Mouse (Mus musculus) right cerebral cortex, adult 2 months (tissue): ENCODE data around the gene Bricd5.
"Not testable (repeated sequence)": the region's sequence is repeated elsewhere in the genome, so short reads cannot be mapped to it uniquely, and the experiment has no call there.

ENCODE experiments used
- DNase-seq, 2 experiments: peaks; one replicate each; pipeline ENCODE4 v3.0.0; 2021 to 2022; ENCODE audit warnings: low spot score in 2 of 2

Gene Bricd5

GRCm38 (mm10) chr17:24473612-24474275 is at the start of gene Bricd5:
Bricd5 (plus strand) TSS chr17:24473884.
- no peak for DNase-seq

DNA sequence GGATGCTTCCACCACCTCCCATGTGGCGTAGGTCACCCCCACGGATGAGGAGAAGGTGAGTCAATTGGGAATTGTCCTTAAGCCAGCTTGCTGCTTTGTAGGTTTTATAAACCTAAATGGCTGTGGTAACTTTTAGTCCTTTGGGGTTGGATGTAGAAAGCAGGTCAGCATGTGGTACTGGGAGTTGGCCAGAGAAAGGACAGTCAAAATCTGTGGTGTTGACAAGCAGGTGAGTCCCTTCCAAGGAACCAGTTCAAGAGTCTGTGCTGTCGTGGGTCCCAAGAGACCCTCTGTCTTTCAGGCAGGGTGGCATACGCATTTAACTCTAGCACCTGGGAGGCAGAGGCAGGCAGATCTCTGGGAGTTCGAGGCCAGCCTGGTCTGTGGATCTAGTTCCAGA is 49.2 kb upstream of the Bricd5 start:
- DNase-seq: no peak

GRCm38 (mm10) chr17:24425326-24425725 is 48.4 kb upstream of the Bricd5 start:
- DNase-seq: not testable (repeated sequence)

- no peak for DNase-seq
Measured at GRCm38 (mm10) chr17:24425905-24426304, 47.8 kb upstream of the Bricd5 start.

DNA sequence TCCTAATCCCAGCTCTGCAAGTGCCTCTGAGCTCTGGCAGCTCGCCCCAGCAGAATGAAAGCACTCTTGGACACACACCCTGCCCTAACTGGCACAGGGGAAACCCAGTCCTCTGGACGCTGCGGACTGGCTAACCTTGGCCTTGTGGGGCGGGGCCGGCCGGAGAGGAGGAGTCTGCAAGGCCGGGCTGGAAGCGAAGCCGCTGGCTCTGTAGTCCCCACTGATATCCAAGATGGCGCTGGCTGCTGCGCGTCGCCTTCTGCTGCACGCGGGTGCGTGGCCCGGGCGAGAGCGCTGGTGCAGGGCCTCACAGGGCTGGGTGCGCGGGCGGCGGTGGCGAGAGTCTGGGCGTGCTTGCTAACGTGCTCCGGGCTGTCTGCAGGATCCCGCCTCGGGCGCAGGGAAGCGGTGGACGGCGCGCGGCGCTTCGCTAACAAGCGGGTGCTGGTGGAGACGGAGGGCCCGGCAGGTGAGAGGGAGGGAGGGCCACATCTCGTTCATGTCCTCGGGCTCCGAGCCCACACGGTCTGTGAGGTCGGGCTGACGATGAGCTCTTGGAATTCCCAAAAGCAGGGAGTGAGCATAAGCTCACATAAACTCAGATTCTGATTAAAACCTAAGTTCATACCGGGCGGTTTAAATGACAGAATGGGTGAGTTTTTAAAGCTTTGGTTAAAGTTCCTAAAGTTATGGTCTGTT is 47.1 kb upstream of the Bricd5 start, which contains the start of gene Eci1:
Gene Eci1, plus strand, starts transcription at position 171 of the 699 bp plus-strand sequence.
- DNase-seq: peak; percentile 86 to 87

- DNase-seq: no peak
Measured at GRCm38 (mm10) chr17:24427170-24427557, 46.5 kb upstream of the Bricd5 start.

GRCm38 (mm10) chr17:24429201-24429983 is 44.3 kb upstream of the Bricd5 start:
- no peak for DNase-seq

- DNase-seq: peak; percentile 42 to 44
Measured at GRCm38 (mm10) chr17:24437016-24437415, 36.7 kb upstream of the Bricd5 start.

DNA sequence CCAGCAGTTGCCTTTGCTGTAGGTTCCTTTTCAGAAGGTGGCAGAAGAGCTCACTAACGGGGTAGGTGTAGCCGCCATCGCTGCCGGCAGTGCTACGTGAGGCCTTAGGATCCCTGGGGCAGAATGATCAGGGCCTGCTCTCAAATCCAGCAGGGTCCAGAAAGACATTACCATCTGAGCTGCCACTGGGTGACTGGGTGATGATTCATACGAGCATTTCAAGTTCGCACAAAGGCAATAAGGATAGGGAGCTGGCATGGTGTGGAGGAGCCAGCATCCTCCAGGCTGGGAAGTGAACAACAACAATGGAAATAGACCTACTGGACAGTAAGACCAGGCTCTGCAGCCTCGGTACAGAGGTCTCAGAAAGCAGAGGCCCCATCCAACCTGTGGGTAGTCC is 33.3 kb upstream of the Bricd5 start:
- no peak for DNase-seq

- no peak for DNase-seq
Measured at GRCm38 (mm10) chr17:24441148-24441547, 32.5 kb upstream of the Bricd5 start.

GRCm38 (mm10) chr17:24442107-24442506 is 31.6 kb upstream of the Bricd5 start:
- no peak for DNase-seq

DNA sequence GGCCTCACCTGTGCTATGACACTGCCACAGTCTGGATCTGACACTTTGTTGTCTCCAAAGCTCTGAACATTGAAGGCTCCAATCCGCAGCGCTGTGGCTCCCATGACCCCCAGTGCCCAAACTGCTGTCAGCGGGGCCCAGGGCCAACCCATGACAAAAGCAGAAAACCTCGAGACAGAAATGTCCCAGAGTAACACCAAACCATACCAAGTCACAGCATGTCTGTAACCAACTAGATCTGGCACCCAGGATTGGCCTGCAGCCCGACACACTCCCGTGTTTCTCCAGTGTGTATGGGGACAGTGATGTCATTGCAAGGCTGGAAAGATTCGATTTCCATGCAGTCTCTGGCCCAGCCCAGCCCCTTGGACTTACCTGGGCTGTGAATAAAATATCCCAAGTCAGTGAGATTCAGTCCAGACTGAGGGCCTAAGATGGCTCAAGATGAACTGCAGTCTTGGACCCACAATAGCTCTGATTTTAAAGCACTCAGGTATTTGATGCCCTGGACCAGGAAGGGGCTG is 31.0 kb upstream of the Bricd5 start, which contains the start of gene Dnase1l2:
Gene Dnase1l2, minus strand, starts transcription at position 474 of the 524 bp plus-strand sequence.
- DNase-seq: no peak

- DNase-seq: peak; percentile 47 to 53
Measured at GRCm38 (mm10) chr17:24443409-24443808, 30.3 kb upstream of the Bricd5 start.

GRCm38 (mm10) chr17:24446590-24446989 is 27.1 kb upstream of the Bricd5 start:
- DNase-seq: no peak

- DNase-seq: no peak
Measured at GRCm38 (mm10) chr17:24449507-24449906, 24.2 kb upstream of the Bricd5 start.

- no peak for DNase-seq
Measured at GRCm38 (mm10) chr17:24451220-24451619, 22.5 kb upstream of the Bricd5 start.

DNA sequence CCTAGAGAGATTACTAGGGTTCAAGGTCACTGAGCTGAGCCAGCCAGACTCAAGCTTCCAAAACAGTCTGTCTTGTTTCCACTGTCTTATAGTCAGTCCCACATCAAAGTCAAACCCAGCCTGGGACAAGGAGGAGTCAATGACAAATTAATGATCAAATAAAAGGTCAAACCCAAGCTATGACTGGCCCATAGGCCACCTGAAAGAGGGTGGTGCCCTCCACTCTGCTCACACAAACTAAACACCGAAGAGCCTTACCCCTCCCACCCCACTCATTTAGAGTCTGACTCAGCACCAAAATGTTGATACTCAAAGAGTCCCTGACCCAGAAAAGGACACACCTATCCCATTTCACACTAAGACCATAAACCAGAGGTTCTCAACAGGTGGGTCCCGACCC is 20.3 kb upstream of the Bricd5 start:
- no peak for DNase-seq

DNA sequence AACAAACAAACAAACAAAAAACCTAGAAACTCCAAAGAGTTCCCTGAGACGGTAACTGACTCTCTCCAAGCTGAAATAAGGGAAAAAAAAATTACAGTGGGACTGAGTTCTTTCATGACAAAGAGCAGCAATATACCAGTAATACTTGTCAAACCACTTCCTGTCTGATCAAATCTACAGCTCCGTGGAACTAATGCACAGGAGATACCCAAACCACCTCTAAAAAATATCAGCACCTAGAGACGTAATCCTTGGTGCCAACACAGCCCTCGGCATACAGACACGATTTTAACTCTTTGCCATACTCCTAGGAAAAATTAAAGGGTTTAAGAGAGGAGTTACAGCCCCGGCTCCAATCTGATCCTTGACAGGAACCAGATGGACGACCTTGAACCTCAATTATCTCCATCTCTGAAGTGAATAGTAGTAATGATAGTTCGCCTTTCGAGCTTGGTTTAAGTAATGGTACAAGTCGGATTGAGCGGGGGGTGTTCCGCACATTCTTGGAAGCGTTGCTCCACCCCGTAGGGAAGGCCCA is 19.4 kb upstream of the Bricd5 start:
- no peak for DNase-seq

- DNase-seq: peak; percentile 99
Measured at GRCm38 (mm10) chr17:24454756-24455522, 18.7 kb upstream of the Bricd5 start.

DNA sequence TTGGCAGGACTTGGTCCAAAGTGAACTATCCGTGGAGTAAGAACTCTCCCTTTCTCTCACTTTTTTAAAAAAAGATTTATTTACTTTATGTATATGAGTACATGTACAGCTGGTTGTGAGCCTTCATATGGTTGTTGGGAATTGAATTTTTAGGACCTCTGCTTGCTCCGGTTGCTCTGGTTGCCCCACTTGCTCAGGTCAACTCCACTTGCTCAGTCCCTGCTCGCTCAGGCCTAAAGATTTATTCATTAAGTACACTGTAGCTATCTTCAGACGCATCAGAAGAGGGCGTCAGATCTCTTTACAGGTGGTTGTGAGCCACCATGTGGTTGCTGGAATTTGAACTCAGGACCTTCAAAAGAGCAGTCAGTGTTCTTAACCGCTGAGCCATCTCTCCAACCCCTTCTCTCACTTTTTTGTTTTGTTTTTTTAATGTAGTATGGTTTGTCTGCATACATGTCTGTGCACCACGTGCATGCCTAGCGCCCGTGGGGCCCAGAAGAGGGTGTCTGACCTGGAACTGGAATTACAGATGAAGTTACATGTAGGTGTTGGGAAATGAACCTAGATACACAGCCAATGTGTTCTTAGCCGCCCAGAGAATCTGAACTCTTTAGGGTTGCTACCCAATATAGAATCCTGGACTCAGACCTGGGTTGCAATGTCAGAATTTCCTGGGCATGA is 18.0 kb upstream of the Bricd5 start:
- not testable (repeated sequence) for DNase-seq
